Mouse (Mus musculus) right cerebral cortex, postnatal 4 days (tissue): ENCODE measurements around the gene Cdca4.
A peak's percentile ranks its signal among the peaks of the same experiment; 100 is the strongest.
"Not testable (repeated sequence)": the region's sequence is repeated elsewhere in the genome, so short reads cannot be mapped to it uniquely, and the experiment has no call there.

Experiments
- DNase-seq: peaks from one replicate; pipeline ENCODE4 v3.0.0-alpha.2; 2022

The Cdca4 gene

GRCm38 (mm10) chr12:112821974-112822373 lies 7.2 kb downstream of the Cdca4 start:
- DNase-seq = no peak

DNA sequence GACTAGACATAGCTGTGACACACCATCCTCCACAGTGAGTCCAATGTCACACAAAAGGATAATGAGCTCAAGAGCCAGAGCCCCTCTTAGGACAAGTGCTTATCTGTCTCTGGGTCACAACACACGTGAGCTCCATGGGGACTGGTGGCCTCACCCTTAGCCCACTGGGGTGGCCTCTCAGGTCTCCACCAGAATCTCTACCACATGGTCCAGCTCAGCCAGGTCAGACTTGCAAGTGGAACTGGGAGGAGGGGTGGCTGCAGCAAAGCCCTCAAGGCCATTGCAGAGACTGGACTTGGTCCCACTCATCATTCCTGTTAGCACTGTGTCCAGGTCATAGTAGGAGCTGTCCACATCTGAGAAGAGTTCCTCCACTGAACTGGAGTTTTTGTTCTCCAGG lies 8.0 kb downstream of the Cdca4 start:
- DNase-seq = no peak

GRCm38 (mm10) chr12:112820401-112820999 lies 8.7 kb downstream of the Cdca4 start:
- peak; percentile 1 for DNase-seq

GRCm38 (mm10) chr12:112819057-112819662 lies 10.1 kb downstream of the Cdca4 start:
- peak; percentile 1 for DNase-seq

GRCm38 (mm10) chr12:112816866-112817265 lies 12.4 kb downstream of the Cdca4 start:
- DNase-seq = not testable (repeated sequence)

- peak; percentile 58 for DNase-seq
Observed at GRCm38 (mm10) chr12:112816294-112816693, 12.9 kb downstream of the Cdca4 start.

DNA sequence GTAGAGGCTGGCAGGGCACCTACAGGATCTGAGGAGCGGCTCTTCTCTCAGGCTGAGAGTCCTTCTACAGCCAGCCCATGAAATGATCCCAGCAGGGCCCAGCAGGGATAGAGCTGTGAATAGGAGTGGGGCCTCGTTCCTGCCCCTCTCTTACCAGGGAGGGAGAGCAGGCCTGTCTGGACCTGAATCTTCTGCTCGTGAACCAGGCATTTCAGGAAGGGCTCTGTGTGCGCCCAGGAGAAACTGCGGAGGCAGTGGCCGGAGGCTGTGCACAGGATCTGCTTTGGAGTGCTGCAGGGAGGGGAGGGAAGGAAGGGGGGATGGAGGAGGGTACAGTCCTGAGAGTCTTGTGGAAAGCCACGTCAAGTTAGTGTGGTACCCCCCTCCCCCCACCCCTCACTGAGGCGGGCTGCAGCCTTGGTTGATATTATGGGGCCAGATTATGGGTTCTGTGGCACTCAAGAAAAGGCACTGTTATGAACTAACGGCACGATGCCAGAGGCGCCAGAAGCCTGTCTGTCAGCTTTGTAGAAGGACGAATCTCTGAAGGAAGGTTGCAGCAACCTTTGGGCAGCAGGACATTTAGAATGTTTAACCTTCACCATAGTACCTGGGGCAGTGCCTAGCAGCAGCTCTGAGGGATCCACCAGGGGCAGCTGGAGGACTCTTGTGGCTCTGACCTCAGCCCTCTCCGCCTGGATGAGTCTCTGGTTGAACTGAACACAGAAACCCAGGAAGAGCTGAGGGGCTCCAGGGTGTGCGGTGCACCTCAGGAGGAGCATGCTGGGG lies 14.3 kb downstream of the Cdca4 start:
- no peak for DNase-seq

DNA sequence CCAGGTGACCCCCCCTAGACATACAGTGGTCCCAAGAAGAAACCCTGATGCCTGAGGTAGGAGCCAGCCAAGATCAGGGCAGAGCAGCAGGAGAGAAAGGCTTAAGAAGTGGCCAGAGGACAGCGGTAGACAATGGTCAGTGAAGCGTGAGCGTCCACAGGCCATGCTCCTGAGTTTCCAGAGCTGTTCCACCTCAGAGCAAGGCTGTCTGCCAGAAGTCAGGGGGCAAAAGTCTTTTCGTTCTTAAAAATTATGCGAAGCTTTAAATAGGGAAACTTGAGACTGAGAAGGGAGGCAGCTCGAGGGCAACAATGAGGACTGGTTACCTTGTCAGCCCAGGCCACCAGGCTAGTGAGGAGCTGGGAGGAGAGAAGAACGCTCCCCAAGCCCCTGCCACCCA lies 15.9 kb downstream of the Cdca4 start:
- DNase-seq = no peak

GRCm38 (mm10) chr12:112810092-112810885 lies 18.9 kb downstream of the Cdca4 start:
- DNase-seq = no peak

- no peak for DNase-seq
Observed at GRCm38 (mm10) chr12:112809641-112810040, 19.6 kb downstream of the Cdca4 start.

DNA sequence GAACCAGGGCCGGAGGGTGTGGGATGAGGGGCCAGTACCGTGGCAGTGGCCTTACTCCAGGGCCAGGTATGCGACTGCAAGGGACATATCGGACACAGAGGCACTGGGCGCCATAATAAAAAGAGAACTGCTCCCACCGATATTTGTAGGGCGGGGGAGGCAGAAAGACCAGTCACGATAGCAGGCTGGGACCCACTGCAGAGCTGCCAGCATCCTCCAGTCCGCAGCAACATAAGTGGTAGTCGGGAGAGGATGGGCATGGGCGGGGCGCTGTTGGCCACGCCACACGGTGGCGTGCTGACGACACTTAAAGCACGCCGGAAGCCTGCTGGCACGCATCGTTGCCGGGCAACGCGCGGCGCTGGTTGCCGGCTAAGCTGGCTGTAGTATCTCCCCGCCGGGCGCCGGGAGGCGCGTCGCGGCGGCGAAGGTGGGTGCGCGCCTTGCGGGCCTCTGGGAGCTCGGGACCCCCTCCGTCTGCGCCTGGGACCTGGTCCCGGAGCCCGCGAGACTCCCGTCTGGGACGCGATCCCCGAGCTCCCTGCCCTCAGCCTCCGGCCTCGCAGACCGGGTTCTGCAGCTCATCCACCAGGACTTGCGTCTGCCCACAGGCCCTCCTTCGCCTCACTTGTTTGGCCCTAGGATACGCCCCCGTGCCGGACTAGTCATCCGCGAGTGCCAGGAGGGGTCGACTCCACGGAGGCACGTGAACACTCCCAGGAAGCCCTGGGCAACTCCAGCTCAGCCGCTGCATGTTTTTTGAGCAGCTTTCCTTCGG lies 20.4 kb downstream of the Cdca4 start, which contains the start of gene Clba1:
Clba1 (plus strand) TSS at position 351 of the 778 bp plus-strand sequence.
- DNase-seq = peak; percentile 93

GRCm38 (mm10) chr12:112808212-112808586 lies 21.0 kb downstream of the Cdca4 start:
- DNase-seq = no peak

DNA sequence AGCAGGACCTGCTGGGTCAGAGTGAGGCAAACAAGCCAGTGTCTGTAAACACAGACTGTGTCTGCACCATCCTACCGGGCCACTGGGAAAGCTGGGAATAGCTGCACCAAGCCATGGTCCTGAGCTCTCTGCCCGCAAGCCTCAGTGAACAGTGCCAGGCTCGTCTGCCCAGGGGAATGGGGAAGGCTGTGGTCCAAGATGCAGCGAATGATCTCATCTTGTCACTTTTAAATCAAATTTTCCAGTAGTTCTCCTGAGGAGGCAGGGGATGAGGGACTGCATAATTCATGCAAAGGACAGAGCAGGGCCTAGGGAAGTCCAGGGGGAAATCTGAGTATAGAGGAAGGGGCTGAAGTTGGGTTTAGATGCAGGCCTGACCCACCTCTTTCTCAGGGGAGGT lies 21.4 kb downstream of the Cdca4 start:
- no peak for DNase-seq

- DNase-seq = no peak
Observed at GRCm38 (mm10) chr12:112806044-112806443, 23.2 kb downstream of the Cdca4 start.

- no peak for DNase-seq
Observed at GRCm38 (mm10) chr12:112804046-112804445, 25.2 kb downstream of the Cdca4 start.

GRCm38 (mm10) chr12:112802917-112803316 lies 26.3 kb downstream of the Cdca4 start:
- no peak for DNase-seq

DNA sequence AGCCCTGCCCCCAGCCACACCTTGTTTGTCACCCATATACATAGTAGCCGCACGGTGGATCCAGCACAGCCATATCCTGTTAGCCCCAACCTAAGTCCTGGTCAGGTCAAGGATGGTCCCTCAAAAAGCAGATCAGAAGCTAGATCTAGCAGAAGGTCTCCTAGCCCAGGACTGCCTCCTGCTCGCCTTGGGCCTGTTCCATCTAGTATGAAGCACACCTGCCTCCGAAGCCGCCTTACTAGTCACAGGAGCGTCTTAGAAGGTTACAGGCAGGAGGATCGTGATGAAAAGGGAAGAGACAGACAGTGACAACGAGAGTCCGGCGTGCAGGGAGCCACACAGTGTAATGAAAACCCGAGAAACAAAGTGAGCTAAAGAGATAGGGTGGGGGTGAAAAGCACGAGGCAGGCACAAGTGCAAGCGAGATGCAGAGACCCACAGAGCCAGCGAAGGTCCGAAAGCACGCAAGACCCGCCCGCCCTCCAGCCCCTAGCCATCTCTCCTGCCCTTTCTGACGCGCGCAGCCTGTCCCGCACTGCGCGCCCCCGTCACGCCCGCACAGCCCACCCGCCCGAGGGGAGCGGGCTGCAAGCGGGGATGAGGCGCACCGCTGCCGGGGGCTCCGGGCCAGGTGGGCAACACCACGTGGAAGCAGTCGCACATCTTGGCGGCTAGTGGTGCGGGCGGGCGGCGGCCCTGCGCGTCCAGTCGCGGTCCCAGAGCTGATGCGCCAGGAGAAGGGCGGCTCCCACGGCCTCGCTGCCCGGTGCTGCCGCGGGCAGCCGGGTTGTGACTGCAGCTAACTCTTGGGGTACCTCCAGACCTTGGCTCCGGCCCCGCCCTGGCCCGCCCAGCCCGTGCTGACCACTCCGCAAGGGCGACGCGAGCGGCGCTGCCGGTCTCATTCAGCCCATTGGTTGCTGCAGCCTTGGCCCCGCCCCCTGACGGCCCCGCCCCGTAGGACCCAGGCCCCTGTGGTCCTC lies 27.1 kb downstream of the Cdca4 start, which contains the start of gene Ahnak2:
Ahnak2 (minus strand) TSS at position 794 of the 983 bp plus-strand sequence.
- DNase-seq = peak; percentile 58

DNA sequence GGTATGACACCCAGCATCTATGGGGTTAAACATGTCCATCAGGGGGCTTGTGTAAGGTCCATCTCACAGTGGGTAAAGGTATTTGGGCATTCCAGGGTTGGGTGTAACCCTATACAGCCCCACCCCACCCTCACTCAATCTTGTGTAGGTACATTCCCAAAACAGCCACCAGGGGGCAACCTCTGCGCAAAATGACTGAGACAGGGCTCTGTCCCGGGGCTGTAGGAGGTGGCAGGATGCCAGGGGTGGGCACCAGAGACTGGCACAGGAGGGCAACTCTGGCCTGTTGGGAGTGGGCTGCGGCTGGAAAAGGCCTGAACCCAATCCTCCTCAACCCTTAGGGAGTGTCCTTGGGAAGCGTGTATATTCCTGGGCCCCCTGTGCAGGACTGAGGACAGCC lies 28.7 kb downstream of the Cdca4 start:
- DNase-seq = peak; percentile 79

GRCm38 (mm10) chr12:112799237-112799970 lies 29.8 kb downstream of the Cdca4 start:
- no peak for DNase-seq

GRCm38 (mm10) chr12:112798716-112799115 lies 30.5 kb downstream of the Cdca4 start:
- DNase-seq = no peak
